17 mouse cellular contexts compared by ENCODE assay signal in genomic region chr3:121902729-121903128, GRCm38 (mm10). TPM values are rescaled to one million over a fixed set of nuclear protein-coding genes. Genes with fewer than 3 reads are reported as not detected.
DNase-seq lines count a peak whose midpoint lies in the region; ATAC-seq lines count a peak whose summit lies in the region.
"Had no signal": no experiment of that assay in that cellular context is flagged by ENCODE, and none has a peak within 500 bp of the region (broad histone marks: within the 10 kb centered on the region; RNA-seq: fewer than 3 reads in every experiment).

No protein-coding gene starts in this region.

- WGBS in liver, embryonic 16.5 days (ENCODE audit: insufficient replicate concordance): 64% methylated on average over 5 of the region's 5 CpGs

- no peak overlapping the region for H3K4me3 ChIP-seq in liver, embryonic 16.5 days (ENCODE audit: low read depth, low read length)
- no peak overlapping the region for H3K4me3 ChIP-seq in brown adipose tissue, adult 24 weeks (ENCODE audit: insufficient read depth, low read depth, low read length)
- H3K4me3 ChIP-seq: embryonic facial prominence, embryonic 12.5 days; hindbrain, embryonic 15.5 days; midbrain, embryonic 10.5 days had no signal

- H3K36me3 ChIP-seq in liver, embryonic 16.5 days (ENCODE audit: control insufficient read depth, insufficient read depth): no peaks in the 10 kb centered on the region
- H3K36me3 ChIP-seq: embryonic facial prominence, embryonic 12.5 days; hindbrain, embryonic 15.5 days; midbrain, embryonic 10.5 days had no signal

- H3K9me3 ChIP-seq in liver, embryonic 16.5 days (replicated peaks; ENCODE audit: control insufficient read depth, low read length): no peaks in the 10 kb centered on the region
- H3K9me3 ChIP-seq: embryonic facial prominence, embryonic 12.5 days; hindbrain, embryonic 15.5 days; midbrain, embryonic 10.5 days had no signal

- ATAC-seq in liver, embryonic 16.5 days (ENCODE audit: low read depth): no peak
- ATAC-seq in CD4-positive, CD25-positive, alpha-beta regulatory T cell, adult 4 months: no peak
- ATAC-seq: forebrain, postnatal 0 days had no signal

- H3K4me1 ChIP-seq in liver, embryonic 16.5 days (ENCODE audit: control insufficient read depth, low read depth, low read length): peaks cover 6% of the 10 kb centered on the region
- peaks cover 34% of the 10 kb centered on the region for H3K4me1 ChIP-seq in brown adipose tissue, adult 24 weeks (ENCODE audit: control insufficient read depth, insufficient read depth, insufficient read length, low read length)
- H3K4me1 ChIP-seq: hindbrain, embryonic 15.5 days; midbrain, embryonic 10.5 days had no signal

- no peaks in the 10 kb centered on the region for H3K27me3 ChIP-seq in liver, embryonic 16.5 days (ENCODE audit: control insufficient read depth, insufficient read depth, low read depth, low read length)
- H3K27me3 ChIP-seq: embryonic facial prominence, embryonic 12.5 days; hindbrain, embryonic 15.5 days had no signal

- H3K27ac ChIP-seq in liver, embryonic 16.5 days (ENCODE audit: low read length): peak overlapping the region; percentile 46; the same call in 1 of the 2 replicates
- H3K27ac ChIP-seq in brown adipose tissue, adult 24 weeks (replicated peaks; ENCODE audit: low read depth, low read length): peak overlapping the region; percentile 85
- H3K27ac ChIP-seq: embryonic facial prominence, embryonic 12.5 days; hindbrain, embryonic 15.5 days; midbrain, embryonic 10.5 days had no signal

- peak; percentile 32 for DNase-seq in kidney, adult 9 months
- DNase-seq in kidney, adult 11 months: no peak
- no peak for DNase-seq in liver
- DNase-seq in right cerebral cortex, postnatal 4 days: no peak
- DNase-seq: cerebellum, adult 11-12 months; cerebellum, postnatal 10 days; forebrain, postnatal 0 days; gastrocnemius, postnatal 36 days; layer of hippocampus, adult 9-11 months; thymus, postnatal 14 days had no signal

- H3K4me2 ChIP-seq in liver, embryonic 16.5 days (ENCODE audit: low read depth, low read length): no peak overlapping the region
- H3K4me2 ChIP-seq: embryonic facial prominence, embryonic 12.5 days; hindbrain, embryonic 15.5 days; lung, embryonic 14.5 days had no signal

- no peak overlapping the region for H3K9ac ChIP-seq in liver, embryonic 16.5 days (ENCODE audit: low read depth, low read length)
- H3K9ac ChIP-seq: embryonic facial prominence, embryonic 12.5 days; forebrain, postnatal 0 days; hindbrain, embryonic 15.5 days; lung, embryonic 14.5 days had no signal

RNA-seq across cellular contexts. Expression of gene Arhgap29, which starts 49.6 kb away (rescaled TPM):
- polyA plus RNA-seq in liver, embryonic 16.5 days (2015; fragmentation: Nextera tagmentation; extraction: Ambion mirVana): 7.0 and 7.3 TPM in 2 replicates
- polyA plus RNA-seq in brown adipose tissue, adult 24 weeks (2012; ENCODE audit: insufficient read depth, insufficient read length, missing spikeins): 73.7 and 81.7 TPM in 2 replicates
- under 1 TPM; 0.92 to 0.94 TPM for polyA plus RNA-seq in CD4-positive, CD25-positive, alpha-beta regulatory T cell, adult 4 months (2017; shearing (Covaris generic))
